Mouse (Mus musculus) hindbrain, embryonic 14.5 days (tissue): ENCODE data around the gene Birc5. TPM values are rescaled to one million over a fixed set of nuclear protein-coding genes. Genes with fewer than 3 reads are reported as not detected.

Source experiments
- ATAC-seq: fragments of 200-750 bp; cut with Nextera tagmentation; 2 replicates; pipeline ENCODE4 v1.8.0; 2017; ENCODE audit warnings: moderate number of reproducible peaks, mild to moderate bottlenecking, moderate TSS enrichment, moderate library complexity; ENCODE audit not compliant: low FRiP score
- DNase-seq: peaks from one replicate; pipeline ENCODE4 v3.0.0-alpha.2; 2015; ENCODE audit warnings: low spot score
- H3K27ac ChIP-seq: fragments of 300-500 bp; sonication (generic); 2 replicates; pipeline ENCODE4 v1.5.1; 2014; ENCODE audit warnings: mild to moderate bottlenecking, moderate library complexity
- H3K27me3 ChIP-seq: fragments of 300-500 bp; sonication (generic); 2 replicates; pipeline ENCODE4 v1.6.1; 2014; ENCODE audit warnings: mild to moderate bottlenecking, low read length, mixed read lengths; ENCODE audit not compliant: control insufficient read depth, insufficient read depth
- H3K36me3 ChIP-seq: fragments of 300-500 bp; sonication (generic); replicated peaks from 2 replicates; pipeline ENCODE4 v1.6.1; 2014; ENCODE audit not compliant: control insufficient read depth, insufficient read depth
- H3K4me1 ChIP-seq: fragments of 300-500 bp; sonication (generic); replicated peaks from 2 replicates; pipeline ENCODE4 v1.6.1; 2014; ENCODE audit warnings: antibody characterized with exemption, low read length, mixed read lengths; ENCODE audit not compliant: control insufficient read depth, insufficient read depth
- H3K4me2 ChIP-seq: fragments of 300-500 bp; sonication (generic); replicated peaks from 2 replicates; pipeline ENCODE4 v1.6.1; 2014; ENCODE audit warnings: mild to moderate bottlenecking, moderate library complexity
- H3K4me3 ChIP-seq: fragments of 300-500 bp; sonication (generic); replicated peaks from 2 replicates; pipeline ENCODE4 v1.5.1; 2014; ENCODE audit warnings: mild to moderate bottlenecking, low read length
- H3K9ac ChIP-seq: fragments of 300-500 bp; sonication (generic); 2 replicates; pipeline ENCODE4 v1.6.1; 2014
- H3K9me3 ChIP-seq: fragments of 300-500 bp; sonication (generic); 2 replicates; pipeline ENCODE4 v1.6.1; 2016; ENCODE audit warnings: low read length; ENCODE audit not compliant: control insufficient read depth
- WGBS: fragments of 180-500 bp; shearing (Covaris S2); extraction: QIAGEN DNeasy Blood & Tissue Kit; methylation state at CpG from one replicate; pipeline ENCODE4 v1.1.7; 2014; 5-methylcytosine and 5-hydroxymethylcytosine counted together
- polyA plus RNA-seq: library from polyadenylated mRNA; unstranded; fragments of >200 nt; fragmentation: Nextera tagmentation; extraction: Ambion mirVana; gene quantifications from 2 replicates; pipeline ENCODE4 v1.2.1, GENCODE M21; 2014

Gene Birc5
- polyA plus RNA-seq, 1 experiment from 2014 or later = 35.5 TPM

DNA sequence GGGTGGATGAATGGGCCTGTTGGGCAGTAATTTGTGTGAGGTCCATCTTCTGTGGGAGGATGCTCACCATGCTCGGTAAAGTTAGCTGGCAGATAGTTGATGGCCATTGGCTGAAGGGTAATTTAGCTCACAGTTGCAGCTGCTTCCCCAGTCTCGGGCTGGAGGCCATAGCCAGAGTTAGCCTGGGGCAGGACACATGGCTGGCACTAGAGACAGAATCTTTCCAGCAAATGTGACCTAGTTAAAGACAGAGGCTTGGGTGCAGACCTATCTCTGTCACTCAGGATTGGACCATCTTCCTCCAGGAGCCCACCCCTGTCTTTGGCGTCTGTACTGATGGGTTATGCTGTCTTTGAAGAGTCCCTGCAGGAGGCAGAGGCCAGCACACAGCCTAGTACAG, 9.3 kb downstream of the Birc5 start:
- no peak for ATAC-seq
- Histone ChIP-seq H3K9ac (no peak overlapping the region), H3K4me2 (no peak overlapping the region), H3K27me3 (peaks cover 15% of the 10 kb centered on the region; the same call in 1 of the 2 replicates), H3K4me1 (no peaks in the 10 kb centered on the region), H3K9me3 (no peaks in the 10 kb centered on the region), H3K36me3 (0 out of 2 replicates have a peak, but pooled peaks cover 4% of the 10 kb centered on the region), H3K27ac (no peak overlapping the region), H3K4me3 (no peak overlapping the region)
- 43% methylated on average over 3 of the region's 3 CpGs for WGBS
- DNase-seq = no peak

DNA sequence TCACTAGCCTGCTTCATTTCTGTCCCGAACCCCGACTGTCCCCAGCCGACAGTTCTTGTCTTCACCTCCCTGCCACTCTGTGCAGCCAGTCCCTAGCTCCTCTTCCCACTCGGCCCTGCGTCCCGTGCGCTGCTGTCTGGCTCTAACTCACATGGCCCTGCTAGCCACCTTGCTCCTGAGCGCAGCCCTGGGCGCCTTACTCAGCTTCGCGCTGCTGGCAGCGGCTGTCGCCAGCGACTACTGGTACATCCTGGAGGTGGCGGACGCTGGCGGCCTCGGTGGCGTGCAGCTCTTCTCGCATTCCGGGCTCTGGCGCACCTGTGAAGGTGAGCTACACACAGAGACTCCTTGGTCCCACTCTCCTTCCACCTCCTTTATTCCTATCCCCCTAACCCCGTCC, 11.6 kb downstream of the Birc5 start, which contains the start of gene Tmem235:
TSS of gene Tmem235 (plus strand) at position 152 of the 400 bp plus-strand sequence.
- no peak for ATAC-seq

DNA sequence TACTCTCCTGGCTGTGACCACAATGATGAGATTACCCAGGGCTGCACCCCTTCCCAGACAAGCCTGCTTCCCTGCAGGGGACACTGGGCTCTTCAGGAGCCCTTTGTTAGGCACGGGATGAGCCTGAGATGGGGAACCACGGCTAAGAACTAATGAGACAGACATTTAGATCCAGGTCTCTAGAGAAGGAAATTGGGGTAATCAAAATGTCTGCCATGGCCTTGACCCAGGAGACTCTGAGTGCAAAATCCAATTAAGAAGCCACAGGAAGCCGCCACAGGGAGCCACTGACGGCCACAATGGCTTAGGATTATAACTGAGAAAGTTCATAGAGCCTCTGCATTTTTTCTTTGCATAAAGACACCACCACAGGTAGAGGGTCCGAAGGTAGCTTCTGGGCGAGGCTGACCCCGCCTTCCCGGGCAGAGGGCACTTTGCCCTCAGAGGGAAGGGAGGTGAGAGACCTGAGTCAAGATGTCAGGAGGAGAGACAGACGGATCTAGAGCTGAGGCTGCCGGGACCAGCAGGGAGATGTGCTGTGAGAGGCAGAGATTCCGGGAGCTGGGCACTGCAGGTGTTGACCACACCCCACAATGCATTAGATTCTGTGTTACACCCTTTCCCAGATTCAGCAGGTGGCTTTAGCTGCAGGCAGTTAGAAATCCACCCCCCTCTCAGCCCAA, 14.3 kb downstream of the Birc5 start:
- DNase-seq = no peak
- peaks cover 15% of the 10 kb centered on the region; the same call in 1 of the 2 replicates for H3K27me3 ChIP-seq
- no peak overlapping the region for H3K4me3 ChIP-seq
- H3K9me3 ChIP-seq = no peaks in the 10 kb centered on the region
- H3K4me1 ChIP-seq = peaks cover 12% of the 10 kb centered on the region; the same call in 1 of the 2 replicates
- no peaks in the 10 kb centered on the region for H3K36me3 ChIP-seq
- no peak for ATAC-seq
- 35% methylated on average over 11 of the region's 11 CpGs for WGBS
- H3K9ac ChIP-seq = no peak overlapping the region
- H3K27ac ChIP-seq = no peak overlapping the region
- no peak overlapping the region for H3K4me2 ChIP-seq

More for the DNA sequence above, 11.6 kb downstream of the Birc5 start, which contains the start of gene Tmem235:
- no peak within 1 kb of the TSS for H3K4me3 ChIP-seq
- H3K27ac ChIP-seq = no peak within 1 kb of the TSS
- 0 out of 2 replicates have a peak within 1 kb of the TSS, but pooled peaks have one; percentile 16 for H3K4me2 ChIP-seq
- H3K4me1 ChIP-seq = no peaks in the 10 kb centered on the region
- peaks cover 15% of the 10 kb centered on the region; the same call in 1 of the 2 replicates for H3K27me3 ChIP-seq
- 0 out of 2 replicates have a peak, but pooled peaks cover 3% of the 10 kb centered on the region for H3K36me3 ChIP-seq
- WGBS = 5% methylated on average over 23 of the region's 23 CpGs
- no peaks in the 10 kb centered on the region for H3K9me3 ChIP-seq
- no peak for DNase-seq
- H3K9ac ChIP-seq = no peak within 1 kb of the TSS

DNA sequence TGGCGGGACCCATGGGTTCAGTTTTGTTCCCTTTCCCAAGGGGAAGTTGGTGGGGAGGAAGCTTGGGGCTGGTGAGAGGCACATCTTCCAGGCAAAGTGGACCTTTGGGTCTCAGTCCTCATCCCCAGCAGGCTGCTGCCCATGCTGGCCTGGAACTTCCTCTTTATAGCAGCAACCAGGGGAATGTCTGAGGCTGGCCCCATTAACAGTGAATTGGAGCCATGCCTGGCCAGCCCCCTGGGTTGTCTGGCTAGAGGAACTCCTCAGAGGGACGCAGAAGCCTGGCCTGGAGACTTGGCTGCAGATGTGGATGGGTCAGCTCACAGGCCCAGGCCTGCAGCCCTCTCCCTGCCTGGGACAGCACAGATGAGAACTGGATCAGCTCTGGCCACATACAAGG, 15.8 kb downstream of the Birc5 start:
- Histone ChIP-seq H3K4me3 (no peak overlapping the region), H3K27me3 (peaks cover 15% of the 10 kb centered on the region; the same call in 1 of the 2 replicates), H3K4me2 (no peak overlapping the region), H3K9me3 (no peaks in the 10 kb centered on the region), H3K36me3 (no peaks in the 10 kb centered on the region), H3K9ac (no peak overlapping the region), H3K27ac (no peak overlapping the region), H3K4me1 (peaks cover 12% of the 10 kb centered on the region; the same call in 1 of the 2 replicates)
- DNase-seq (no peak), ATAC-seq (no peak)
- 61% methylated on average over 2 of the region's 2 CpGs for WGBS

DNA sequence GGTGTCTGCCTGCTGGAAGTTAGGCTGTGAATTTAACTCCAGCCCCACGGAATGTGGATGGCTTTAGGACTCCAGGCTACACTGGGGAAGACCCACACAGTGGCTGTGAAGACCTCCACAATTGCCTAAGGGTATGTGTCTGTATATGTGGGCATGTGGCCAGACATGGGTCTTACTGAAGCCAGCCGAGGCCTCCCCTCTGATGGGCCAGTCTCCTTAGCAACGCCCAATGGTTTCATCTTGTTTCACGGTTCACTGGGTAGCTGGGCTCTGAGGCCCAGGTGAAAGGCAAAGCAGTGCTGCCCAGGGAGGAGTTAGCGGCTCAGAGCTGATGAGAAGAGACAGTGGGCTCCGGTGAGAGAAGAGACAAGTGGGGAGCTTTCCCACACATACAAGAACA, 16.9 kb downstream of the Birc5 start:
- DNase-seq (no peak), ATAC-seq (peak; percentile 13; the same call in 1 of the 2 replicates)
- 9% methylated on average over 6 of the region's 6 CpGs for WGBS
- no peaks in the 10 kb centered on the region for H3K36me3 ChIP-seq
- peak overlapping the region; percentile 43; the same call in 1 of the 2 replicates for H3K27ac ChIP-seq
- H3K9me3 ChIP-seq = no peaks in the 10 kb centered on the region
- peaks cover 9% of the 10 kb centered on the region; the same call in 1 of the 2 replicates for H3K27me3 ChIP-seq
- H3K9ac ChIP-seq = no peak overlapping the region; the same call in 1 of the 2 replicates
- H3K4me3 ChIP-seq = no peak overlapping the region
- no peak overlapping the region for H3K4me2 ChIP-seq
- peaks cover 12% of the 10 kb centered on the region; the same call in 1 of the 2 replicates for H3K4me1 ChIP-seq

DNA sequence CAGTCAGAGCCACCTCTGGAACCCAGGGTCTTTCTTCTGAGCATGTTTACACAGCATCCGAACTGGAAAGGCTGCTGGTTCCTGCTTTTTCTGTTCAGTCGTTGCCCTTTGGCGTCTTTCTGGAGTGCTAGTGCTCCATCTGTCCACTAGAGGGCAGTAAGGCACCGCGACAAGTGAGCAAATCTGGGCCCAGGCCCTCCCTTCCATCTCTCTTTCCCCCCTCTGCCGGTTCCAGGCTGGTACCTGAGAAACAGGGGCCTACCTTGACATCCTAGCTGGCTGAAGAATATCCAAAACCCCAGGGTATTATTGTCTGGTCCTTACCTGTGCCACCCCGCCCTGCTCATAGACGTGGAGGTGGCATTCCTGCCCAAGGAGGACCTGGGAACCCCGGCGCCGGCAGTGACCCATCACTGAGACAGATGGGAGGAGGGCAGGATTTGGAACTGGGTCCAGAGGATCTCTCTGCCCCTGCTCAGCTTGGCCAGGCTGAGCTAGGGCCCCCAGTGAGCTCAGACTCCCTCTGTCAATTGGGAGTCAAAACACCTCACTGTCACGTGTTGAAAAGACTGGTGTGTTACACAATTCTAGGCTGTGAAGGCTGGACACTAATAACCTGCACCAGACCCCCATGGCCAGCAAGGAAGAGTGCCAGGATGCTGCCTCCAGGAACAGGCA, 21.8 kb downstream of the Birc5 start:
- Histone ChIP-seq H3K9ac (peak overlapping the region; percentile 35; the same call in 1 of the 2 replicates), H3K27me3 (no peaks in the 10 kb centered on the region), H3K4me3 (no peak overlapping the region), H3K27ac (no peak overlapping the region), H3K4me2 (0 out of 2 replicates have a peak overlapping the region, but pooled peaks have one; percentile 7), H3K9me3 (no peaks in the 10 kb centered on the region), H3K36me3 (no peaks in the 10 kb centered on the region), H3K4me1 (peaks cover 21% of the 10 kb centered on the region; the same call in 1 of the 2 replicates)
- peak; percentile 92 for DNase-seq
- peak; percentile 33; the same call in 1 of the 2 replicates for ATAC-seq
- 37% methylated on average over 12 of the region's 12 CpGs for WGBS

DNA sequence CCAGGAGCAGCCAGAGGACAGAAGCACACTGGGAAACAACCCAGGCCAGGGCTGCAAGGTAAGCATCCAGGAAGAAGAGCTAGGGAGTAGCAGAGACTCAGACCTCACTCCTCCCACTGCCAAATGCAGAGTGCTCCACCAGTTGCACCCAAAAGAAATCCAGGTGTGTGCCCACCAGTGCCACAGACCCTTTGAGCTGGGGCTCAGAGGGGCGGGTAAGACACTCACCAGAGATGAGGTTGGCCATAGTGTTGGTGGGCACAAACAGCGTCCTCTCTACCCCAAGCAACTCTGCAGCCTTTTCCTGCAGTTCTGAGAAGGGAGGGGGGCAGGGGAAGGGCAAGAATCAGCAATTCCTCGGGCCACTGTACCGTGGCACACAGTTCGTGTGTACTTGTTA, 22.3 kb downstream of the Birc5 start:
- no peak overlapping the region for H3K4me2 ChIP-seq
- H3K9me3 ChIP-seq = no peaks in the 10 kb centered on the region
- 70% methylated on average over 5 of the region's 5 CpGs for WGBS
- no peak overlapping the region for H3K9ac ChIP-seq
- H3K27ac ChIP-seq = no peak overlapping the region
- ATAC-seq (no peak), DNase-seq (no peak)
- H3K4me3 ChIP-seq = no peak overlapping the region
- H3K27me3 ChIP-seq = no peaks in the 10 kb centered on the region
- peaks cover 15% of the 10 kb centered on the region; the same call in 1 of the 2 replicates for H3K4me1 ChIP-seq
- H3K36me3 ChIP-seq = no peaks in the 10 kb centered on the region

DNA sequence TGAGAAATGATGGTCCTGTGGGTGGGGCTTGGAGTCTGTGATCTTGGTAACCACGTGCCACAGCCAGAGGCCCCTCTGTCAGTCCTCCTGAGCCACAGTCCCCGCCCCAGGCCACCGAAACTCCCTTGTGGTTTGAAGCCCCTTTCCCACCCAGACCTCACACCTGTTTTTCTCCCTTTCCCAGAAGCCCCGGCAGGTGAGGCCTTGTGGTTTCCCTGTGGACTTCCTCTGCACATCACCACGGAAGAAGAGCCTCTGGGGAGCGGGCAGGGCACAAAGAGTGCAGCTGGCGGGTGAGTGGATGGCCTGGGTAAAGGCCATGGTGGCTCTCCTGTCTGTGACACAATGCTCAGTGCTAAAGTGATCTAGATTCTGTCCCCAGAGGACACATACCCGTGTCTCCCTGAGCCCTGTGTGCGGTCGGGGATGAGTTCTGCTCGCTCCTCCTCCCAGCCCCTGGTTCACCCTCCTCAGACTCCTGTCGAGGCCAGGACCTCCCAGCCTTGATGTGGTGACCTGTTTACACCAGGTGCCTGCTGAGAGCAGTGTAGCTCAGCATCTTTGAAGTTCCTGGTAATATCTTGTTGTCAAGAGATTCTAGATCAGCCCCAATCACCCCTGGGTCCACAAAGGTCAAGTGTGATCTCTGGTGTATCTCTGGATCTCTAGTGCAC, 23.0 kb downstream of the Birc5 start:
- Histone ChIP-seq H3K4me3 (no peak overlapping the region), H3K4me2 (no peak overlapping the region), H3K36me3 (no peaks in the 10 kb centered on the region), H3K9ac (no peak overlapping the region), H3K4me1 (peaks cover 11% of the 10 kb centered on the region; the same call in 1 of the 2 replicates), H3K27ac (no peak overlapping the region), H3K27me3 (no peaks in the 10 kb centered on the region), H3K9me3 (no peaks in the 10 kb centered on the region)
- DNase-seq (no peak), ATAC-seq (no peak)
- 67% methylated on average over 12 of the region's 12 CpGs for WGBS
